Mouse (Mus musculus): Measurements from ENCODE around the gene Tbcd. TPM values are rescaled to one million over a fixed set of nuclear protein-coding genes. Genes with fewer than 3 reads are reported as not detected.
A peak's percentile ranks its signal among the peaks of the same experiment; 100 is the strongest.

Gene Tbcd
- polyA plus RNA-seq, 1 experiment = 84.6 TPM

DNA sequence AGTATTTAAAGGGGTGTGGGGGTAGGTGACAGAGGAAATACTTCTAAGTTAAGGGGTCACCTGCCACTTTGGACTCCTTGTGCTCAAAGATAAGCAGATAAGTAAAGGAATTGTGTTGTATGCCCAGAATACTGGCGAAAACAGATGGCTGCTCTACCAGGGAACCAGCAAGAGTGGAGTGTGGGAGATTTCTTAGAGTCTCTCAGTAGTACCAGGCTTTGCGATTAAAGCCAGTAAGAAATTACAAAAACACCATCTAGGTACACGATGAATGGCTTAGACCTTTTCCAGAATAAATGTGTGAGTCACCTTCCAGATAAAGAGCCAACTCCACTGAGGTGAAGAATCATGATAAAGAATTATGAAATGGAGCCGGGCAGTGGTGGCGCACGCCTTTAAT is 193.6 kb downstream of the Tbcd start:
- TF ChIP-seq POLR2A (IDR thresholded peaks at IDR 0.05; ENCODE audit: borderline replicate concordance, extremely low read depth, insufficient read depth, insufficient read length, poor library complexity, severe bottlenecking) = no peak
- DNase-seq (ENCODE audit: low read depth) = no peak

DNA sequence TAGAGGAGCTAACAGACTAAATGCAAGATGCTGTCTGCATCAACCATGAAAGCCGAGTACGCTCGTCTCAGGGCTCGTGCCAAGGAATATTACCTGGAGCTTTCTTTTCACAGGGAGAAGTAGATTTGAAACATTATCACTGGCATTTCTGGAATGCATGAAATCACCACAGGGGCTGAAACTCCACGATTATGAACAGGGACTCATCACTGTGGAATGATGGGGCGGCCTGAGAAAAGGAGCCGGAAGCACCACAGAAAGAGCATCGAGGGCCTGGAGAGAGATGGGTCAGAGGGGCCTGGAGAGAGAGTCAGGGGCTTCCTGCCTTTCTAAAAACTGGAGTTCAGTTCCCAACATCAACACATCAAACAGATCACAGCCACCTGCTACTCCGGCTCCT is 195.6 kb downstream of the Tbcd start:
- TF ChIP-seq CTCF (IDR thresholded peaks at IDR 0.05; ENCODE audit: borderline replicate concordance, extremely low read depth, insufficient read depth, insufficient read length) (no peak), POLR2A (IDR thresholded peaks at IDR 0.05; ENCODE audit: borderline replicate concordance, extremely low read depth, insufficient read depth, insufficient read length, poor library complexity, severe bottlenecking) (no peak)
- no peak for DNase-seq (ENCODE audit: low read depth)

DNA sequence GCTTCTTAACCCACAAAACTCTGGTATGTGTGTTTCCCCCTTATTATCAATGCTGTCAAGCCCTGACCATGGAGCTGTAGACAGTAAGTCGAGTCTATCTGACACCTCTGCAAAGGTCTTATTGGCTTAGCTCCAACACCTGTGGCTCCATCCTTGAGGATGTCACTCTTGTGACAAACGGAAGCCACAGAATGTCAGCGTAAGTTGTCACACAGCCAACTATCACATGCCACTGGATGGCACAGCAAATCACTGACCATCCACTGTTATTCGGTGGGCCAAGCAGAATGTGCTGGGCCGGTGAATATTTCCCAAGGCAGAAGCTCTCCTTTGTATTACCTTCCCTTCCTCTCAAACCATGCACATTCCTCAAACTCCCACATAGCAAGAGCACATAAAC is 196.4 kb downstream of the Tbcd start:
- DNase-seq (ENCODE audit: low read depth) = no peak
- TF ChIP-seq CTCF (IDR thresholded peaks at IDR 0.05; ENCODE audit: borderline replicate concordance, extremely low read depth, insufficient read depth, insufficient read length) (no peak), POLR2A (IDR thresholded peaks at IDR 0.05; ENCODE audit: borderline replicate concordance, extremely low read depth, insufficient read depth, insufficient read length, poor library complexity, severe bottlenecking) (no peak)

DNA sequence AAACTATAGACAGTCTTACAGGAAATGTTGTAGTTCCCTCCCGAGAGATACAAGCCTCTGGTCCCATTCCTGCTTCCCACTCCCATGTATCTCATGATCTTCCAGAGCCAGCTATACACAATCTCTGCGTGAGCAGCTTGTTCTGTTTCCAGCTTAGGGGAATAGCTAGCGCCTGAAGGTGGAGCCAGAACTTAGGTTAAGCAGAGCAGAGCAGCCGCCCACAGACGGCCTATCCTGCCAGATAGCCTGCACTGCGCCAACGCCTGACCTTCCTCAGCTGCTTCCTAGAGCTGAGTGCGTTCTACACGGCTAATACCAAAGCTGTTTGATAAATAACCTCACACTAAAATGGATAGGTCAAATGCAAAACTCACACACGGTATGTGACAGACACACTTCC is 198.2 kb downstream of the Tbcd start:
- TF ChIP-seq CTCF (IDR thresholded peaks at IDR 0.05; ENCODE audit: borderline replicate concordance, extremely low read depth, insufficient read depth, insufficient read length) (peak; percentile 8; the same call in 1 of the 2 replicates), POLR2A (IDR thresholded peaks at IDR 0.05; ENCODE audit: borderline replicate concordance, extremely low read depth, insufficient read depth, insufficient read length, poor library complexity, severe bottlenecking) (no peak)

DNA sequence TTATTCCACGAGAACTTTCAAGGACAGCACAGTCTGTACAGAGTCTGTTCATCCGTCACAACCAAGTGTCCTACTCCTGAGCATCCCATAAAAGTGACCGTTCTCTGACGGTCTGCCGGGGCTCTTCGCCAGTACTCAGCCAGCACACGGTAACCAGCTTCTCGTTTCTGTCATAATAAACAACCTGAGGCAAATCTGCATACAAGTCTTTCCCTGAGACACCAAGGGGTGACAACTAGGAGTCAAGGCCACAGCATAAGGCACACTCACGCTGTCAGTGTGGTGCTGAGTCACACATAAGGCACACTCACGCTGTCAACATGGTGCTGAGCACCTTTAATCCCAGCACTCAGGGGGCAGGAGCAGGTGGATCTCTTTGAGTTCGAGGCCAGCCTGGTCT is 198.9 kb downstream of the Tbcd start:
- no peak for TF ChIP-seq CTCF (IDR thresholded peaks at IDR 0.05; ENCODE audit: borderline replicate concordance, extremely low read depth, insufficient read depth, insufficient read length)
- no peak for TF ChIP-seq POLR2A (IDR thresholded peaks at IDR 0.05; ENCODE audit: borderline replicate concordance, extremely low read depth, insufficient read depth, insufficient read length, poor library complexity, severe bottlenecking)
- no peak for DNase-seq (ENCODE audit: low read depth)

More for the DNA sequence above, 198.2 kb downstream of the Tbcd start:
- DNase-seq (ENCODE audit: low read depth) = peak; percentile 35

DNA sequence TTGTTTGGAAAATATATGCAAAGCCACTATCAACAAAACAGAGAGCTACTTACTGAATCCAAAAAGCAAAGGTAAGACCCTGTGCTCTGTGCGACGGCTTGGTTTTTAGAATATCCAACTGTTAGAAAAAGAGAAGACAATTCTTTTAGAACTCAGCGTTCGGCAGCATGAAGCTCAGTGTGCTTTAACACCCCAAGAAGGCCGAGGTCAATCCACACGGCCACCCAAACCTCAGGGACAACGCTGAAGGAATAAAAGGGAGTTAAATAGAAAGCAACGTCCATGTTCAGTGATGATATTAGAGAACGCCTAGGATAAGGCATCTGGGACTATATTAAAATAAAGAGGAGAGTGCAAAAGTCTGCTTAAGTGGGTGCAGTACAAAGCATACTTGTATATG is 199.8 kb downstream of the Tbcd start:
- no peak for DNase-seq (ENCODE audit: low read depth)
- no peak for TF ChIP-seq CTCF (IDR thresholded peaks at IDR 0.05; ENCODE audit: borderline replicate concordance, extremely low read depth, insufficient read depth, insufficient read length)
- TF ChIP-seq POLR2A (IDR thresholded peaks at IDR 0.05; ENCODE audit: borderline replicate concordance, extremely low read depth, insufficient read depth, insufficient read length, poor library complexity, severe bottlenecking) = no peak

DNA sequence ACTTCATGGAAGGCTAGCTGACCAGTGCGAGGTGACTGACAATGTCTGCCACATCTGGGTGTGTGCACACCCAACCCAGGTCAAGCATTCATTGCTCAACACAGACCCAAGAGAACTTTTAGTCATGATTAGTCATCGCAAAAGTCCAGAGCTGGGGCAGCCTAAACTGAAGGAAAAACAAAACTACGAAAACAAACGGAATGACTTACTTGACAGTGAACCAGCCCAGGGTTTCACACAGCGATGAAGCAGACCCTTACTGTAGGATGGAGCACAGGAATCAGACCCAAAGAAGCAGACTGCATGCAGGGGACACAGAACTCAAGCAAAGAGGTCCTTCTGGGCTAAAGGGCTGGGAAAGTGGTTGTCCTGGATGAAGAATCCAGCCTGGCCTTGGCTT is 200.2 kb downstream of the Tbcd start:
- DNase-seq (ENCODE audit: low read depth) = no peak
- TF ChIP-seq CTCF (IDR thresholded peaks at IDR 0.05; ENCODE audit: borderline replicate concordance, extremely low read depth, insufficient read depth, insufficient read length) (no peak), POLR2A (IDR thresholded peaks at IDR 0.05; ENCODE audit: borderline replicate concordance, extremely low read depth, insufficient read depth, insufficient read length, poor library complexity, severe bottlenecking) (no peak)

DNA sequence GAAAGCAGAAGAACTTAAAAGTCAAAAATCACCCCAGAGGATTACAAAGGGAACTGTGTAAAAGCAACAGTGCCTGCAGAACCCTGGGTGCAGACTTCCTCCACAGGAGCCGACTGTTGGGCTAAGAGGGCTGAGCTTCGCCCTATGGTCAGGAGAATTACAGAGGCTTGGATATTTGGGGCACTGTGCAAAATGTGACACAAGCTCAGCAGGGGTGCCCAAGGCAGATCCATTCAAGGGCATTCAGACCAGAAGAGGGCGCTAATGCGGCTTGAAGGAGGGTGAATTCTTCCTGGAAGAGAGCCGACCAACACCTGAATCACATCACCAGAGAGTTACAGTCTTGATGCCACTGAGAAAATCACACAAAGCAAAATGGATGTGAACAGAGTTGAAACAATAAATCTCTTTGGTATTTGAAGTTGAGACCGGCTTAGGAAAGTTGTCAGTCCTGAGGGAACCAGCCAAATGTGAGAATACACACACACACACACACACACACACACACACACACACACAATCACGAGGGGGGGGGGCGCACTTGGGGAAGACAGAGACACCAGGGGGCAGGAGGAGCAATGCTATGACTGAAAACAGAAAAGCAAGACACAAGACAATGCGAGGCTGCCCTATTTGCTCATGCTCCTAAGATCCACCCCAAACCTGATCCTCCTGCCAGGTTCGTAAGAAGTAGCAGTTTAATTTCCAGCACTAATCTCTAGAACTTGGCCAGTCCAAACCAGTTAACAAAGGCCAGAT is 201.0 kb downstream of the Tbcd start:
- TF ChIP-seq CTCF (IDR thresholded peaks at IDR 0.05; ENCODE audit: borderline replicate concordance, extremely low read depth, insufficient read depth, insufficient read length) (peak; percentile 54; the same call in 1 of the 2 replicates), POLR2A (IDR thresholded peaks at IDR 0.05; ENCODE audit: borderline replicate concordance, extremely low read depth, insufficient read depth, insufficient read length, poor library complexity, severe bottlenecking) (no peak)

DNA sequence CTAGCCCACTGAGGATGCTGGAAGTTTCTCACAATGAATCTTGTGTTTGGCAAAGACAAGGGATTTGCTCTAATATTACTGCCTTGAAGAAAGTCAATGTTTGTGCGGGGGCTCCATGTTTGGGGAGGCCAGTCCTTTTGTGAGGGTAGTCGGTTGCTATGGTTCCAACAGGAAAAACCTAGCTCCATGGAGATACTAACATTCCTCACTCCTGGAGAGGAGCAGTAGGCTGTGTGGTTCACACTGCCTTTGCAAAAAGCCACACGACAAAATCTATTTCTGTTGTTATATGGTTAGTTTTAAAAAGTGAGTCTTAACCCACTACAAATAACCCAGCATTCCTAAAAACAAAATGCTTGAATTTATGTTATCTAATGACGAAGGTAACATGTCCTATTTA is 201.9 kb downstream of the Tbcd start:
- TF ChIP-seq CTCF (IDR thresholded peaks at IDR 0.05; ENCODE audit: borderline replicate concordance, extremely low read depth, insufficient read depth, insufficient read length) = no peak
- no peak for TF ChIP-seq POLR2A (IDR thresholded peaks at IDR 0.05; ENCODE audit: borderline replicate concordance, extremely low read depth, insufficient read depth, insufficient read length, poor library complexity, severe bottlenecking)
- no peak for DNase-seq (ENCODE audit: low read depth)

More for the DNA sequence above, 201.0 kb downstream of the Tbcd start:
- DNase-seq (ENCODE audit: low read depth) = peak; percentile 59

DNA sequence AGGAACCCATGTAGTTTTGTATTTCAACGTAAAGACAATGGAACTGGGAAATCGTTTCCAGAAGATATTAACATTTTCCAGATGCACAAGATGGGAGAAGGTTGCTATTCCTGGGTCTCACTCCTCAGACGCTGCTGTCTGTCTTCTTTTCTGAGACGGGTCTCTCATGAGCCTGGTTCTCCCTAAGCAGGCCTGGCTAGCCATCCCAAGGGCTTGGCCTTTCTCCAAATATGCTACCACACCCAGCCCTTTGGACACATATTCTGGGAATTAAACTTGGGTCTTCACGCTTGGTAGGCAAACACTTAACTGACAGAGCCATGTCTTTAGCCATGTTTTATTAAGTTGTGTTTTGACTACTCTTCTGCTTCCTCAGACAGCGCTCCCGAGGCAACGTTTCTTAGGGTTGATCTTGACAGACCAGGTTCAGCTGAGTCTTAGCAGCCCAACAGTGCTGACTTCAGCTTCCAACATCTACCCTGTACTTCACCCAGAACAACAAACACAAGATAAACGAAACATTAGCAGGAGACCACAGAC is 202.7 kb downstream of the Tbcd start:
- no peak for DNase-seq (ENCODE audit: low read depth)
- TF ChIP-seq POLR2A (IDR thresholded peaks at IDR 0.05; ENCODE audit: borderline replicate concordance, extremely low read depth, insufficient read depth, insufficient read length, poor library complexity, severe bottlenecking) (no peak), CTCF (IDR thresholded peaks at IDR 0.05; ENCODE audit: borderline replicate concordance, extremely low read depth, insufficient read depth, insufficient read length) (no peak)

DNA sequence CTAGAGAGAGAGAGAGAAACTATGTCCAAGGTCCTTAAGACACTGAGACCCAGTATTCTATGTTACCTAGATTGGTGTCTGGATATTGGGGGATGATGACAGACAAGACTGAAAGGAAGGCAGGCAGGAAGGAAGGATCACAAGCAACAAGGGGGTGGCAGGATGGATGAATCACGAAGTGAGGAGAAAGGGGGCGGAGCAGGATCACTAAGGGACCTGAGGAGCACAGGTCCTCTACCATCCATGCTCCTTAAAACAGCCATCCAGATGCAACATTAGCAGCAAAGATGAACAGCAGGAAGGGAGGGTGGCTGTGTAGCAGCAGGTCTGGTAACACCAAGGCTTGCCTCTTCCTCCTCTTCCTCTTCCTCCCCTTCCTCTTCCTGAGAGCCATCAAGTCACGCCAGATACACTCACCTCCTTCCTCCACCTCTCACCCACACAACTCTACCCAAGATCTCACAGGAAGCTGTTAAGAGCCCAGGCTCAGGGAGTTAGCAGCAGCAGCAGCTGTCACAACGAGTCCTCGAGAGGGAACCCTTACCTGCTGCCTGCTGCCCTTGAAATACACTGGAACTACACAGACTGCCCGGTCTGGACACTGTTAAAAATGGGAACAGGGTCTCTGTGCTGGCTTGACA is 203.5 kb downstream of the Tbcd start:
- TF ChIP-seq CTCF (IDR thresholded peaks at IDR 0.05; ENCODE audit: borderline replicate concordance, extremely low read depth, insufficient read depth, insufficient read length) = no peak
- TF ChIP-seq POLR2A (IDR thresholded peaks at IDR 0.05; ENCODE audit: borderline replicate concordance, extremely low read depth, insufficient read depth, insufficient read length, poor library complexity, severe bottlenecking) = no peak
- DNase-seq (ENCODE audit: low read depth) = no peak

All from brain, embryonic 14.5 days (tissue).